Mouse (Mus musculus): ENCODE results near the gene Cstb. TPM values are rescaled to one million over a fixed set of nuclear protein-coding genes. Genes with fewer than 3 reads are reported as not detected.

The Cstb gene
- polyA plus RNA-seq, 1 experiment from 2014 or later = 490 TPM

DNA sequence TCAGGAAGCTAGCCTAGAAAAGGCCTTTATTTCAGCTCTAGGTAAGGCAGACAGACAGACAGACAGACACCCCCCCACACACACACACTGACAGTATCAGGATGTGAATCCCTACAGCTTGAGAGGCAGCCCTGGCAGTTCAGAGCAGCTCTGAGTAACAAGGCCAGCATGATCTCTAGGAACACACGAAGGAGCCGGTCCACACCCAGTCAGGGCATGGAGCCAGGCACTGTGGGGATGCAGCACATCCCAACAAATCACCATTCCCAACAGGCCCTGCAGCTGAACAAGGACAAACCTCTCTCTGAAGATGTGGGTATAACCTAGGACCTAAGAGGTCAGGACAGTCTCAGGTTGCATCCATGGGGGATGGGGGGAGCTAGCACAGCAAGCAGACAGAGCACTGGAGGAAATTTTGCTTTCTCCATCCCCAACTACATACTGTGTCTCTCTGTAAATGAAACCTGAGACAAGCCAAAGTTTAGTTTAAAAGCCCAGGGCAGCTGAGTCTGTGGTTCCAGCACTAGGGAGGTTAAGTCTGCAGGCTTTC is 42.4 kb downstream of the Cstb start:
- Histone ChIP-seq H3K9ac (replicated peaks; ENCODE audit: low read depth) (no peak overlapping the region), H3K4me1 (ENCODE audit: insufficient read depth, low read depth, low read length) (peaks cover 5% of the 10 kb centered on the region; the same call in 1 of the 2 replicates), H3K27me3 (replicated peaks; ENCODE audit: insufficient read depth, low read length) (no peaks in the 10 kb centered on the region), H3K4me2 (replicated peaks; ENCODE audit: low read depth, low read length) (no peak overlapping the region), H3K36me3 (ENCODE audit: insufficient read depth, low read length) (no peaks in the 10 kb centered on the region), H3K4me3 (ENCODE audit: low read depth, low read length) (no peak overlapping the region), H3K27ac (ENCODE audit: low read length) (no peak overlapping the region), H3K9me3 (ENCODE audit: low read length) (no peaks in the 10 kb centered on the region)
- TF ChIP-seq EP300 (IDR thresholded peaks at IDR 0.05) (no peak), CTCF (IDR thresholded peaks at IDR 0.05) (no peak)
- ATAC-seq = no peak
- WGBS = 31% methylated on average over 2 of the region's 2 CpGs
- DNase-seq (ENCODE audit: low spot score) = no peak

DNA sequence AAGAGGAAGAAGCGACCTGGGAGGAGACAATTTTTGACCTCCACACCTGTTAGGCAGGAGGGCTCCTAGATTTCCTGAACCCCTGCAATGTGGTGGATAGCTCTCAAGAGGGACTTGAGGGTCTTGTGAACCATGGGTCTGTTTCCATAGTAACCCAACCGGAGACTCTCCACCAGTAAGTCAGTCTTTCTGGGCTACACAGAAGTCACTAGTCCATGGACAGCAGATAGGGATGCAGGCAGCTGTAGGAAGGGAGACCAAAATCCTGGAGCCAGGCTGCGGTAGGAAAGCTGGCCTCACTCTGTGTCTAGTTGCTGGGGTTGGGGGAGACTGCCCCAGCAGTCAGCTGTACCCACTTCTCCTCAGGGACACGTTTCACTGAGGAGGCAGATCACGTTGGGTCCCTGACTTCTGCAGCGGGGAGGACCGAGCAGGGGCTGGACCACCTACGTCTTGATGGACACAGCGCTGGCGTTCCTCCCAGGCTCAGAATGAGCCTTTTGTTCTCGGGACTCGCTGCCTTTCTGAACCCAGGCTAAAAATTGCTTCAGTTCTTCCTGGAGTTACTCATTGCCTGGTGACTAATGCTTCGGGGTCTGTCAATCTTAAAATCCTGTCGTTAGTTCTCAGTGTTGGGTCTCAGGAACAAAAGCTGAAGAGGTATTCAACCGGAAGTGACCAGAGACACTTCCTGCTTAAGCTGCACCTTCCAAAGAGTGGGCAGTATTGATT is 45.3 kb downstream of the Cstb start:
- Histone ChIP-seq H3K4me1 (ENCODE audit: insufficient read depth, low read depth, low read length) (no peaks in the 10 kb centered on the region), H3K9me3 (ENCODE audit: low read length) (no peaks in the 10 kb centered on the region), H3K9ac (replicated peaks; ENCODE audit: low read depth) (no peak overlapping the region), H3K4me2 (replicated peaks; ENCODE audit: low read depth, low read length) (peak overlapping the region; percentile 29; the same call in 1 of the 2 replicates), H3K27me3 (replicated peaks; ENCODE audit: insufficient read depth, low read length) (no peaks in the 10 kb centered on the region), H3K27ac (ENCODE audit: low read length) (no peak overlapping the region), H3K36me3 (ENCODE audit: insufficient read depth, low read length) (no peaks in the 10 kb centered on the region), H3K4me3 (ENCODE audit: low read depth, low read length) (no peak overlapping the region)
- no peak for TF ChIP-seq CTCF (IDR thresholded peaks at IDR 0.05)
- no peak for TF ChIP-seq EP300 (IDR thresholded peaks at IDR 0.05)
- 26% methylated on average over 15 of the region's 15 CpGs for WGBS
- ATAC-seq (peak; percentile 50), DNase-seq (ENCODE audit: low spot score) (peak; percentile 40)

DNA sequence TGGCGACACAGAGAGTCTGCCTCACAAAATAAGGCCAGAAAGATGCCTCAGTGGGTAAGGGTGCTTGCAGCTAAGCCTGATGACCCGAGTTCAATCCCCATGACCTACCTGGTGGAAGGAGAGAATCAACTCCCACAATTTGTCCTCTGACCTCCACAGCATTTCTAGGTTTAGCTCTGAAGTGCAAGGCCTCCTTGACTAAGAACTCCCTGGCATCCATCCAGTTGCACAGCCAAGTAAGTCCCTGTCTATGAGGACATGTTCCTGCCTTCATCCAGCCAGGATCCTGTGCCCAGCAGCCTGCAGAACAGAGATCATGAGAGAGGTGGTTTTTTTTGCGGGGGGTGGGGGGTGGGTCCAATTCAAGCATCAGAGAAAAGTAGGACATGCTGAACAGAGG is 46.6 kb downstream of the Cstb start:
- Histone ChIP-seq H3K9me3 (ENCODE audit: low read length) (no peaks in the 10 kb centered on the region), H3K4me1 (ENCODE audit: insufficient read depth, low read depth, low read length) (no peaks in the 10 kb centered on the region)
- 61% methylated on average over 3 of the region's 3 CpGs for WGBS

DNA sequence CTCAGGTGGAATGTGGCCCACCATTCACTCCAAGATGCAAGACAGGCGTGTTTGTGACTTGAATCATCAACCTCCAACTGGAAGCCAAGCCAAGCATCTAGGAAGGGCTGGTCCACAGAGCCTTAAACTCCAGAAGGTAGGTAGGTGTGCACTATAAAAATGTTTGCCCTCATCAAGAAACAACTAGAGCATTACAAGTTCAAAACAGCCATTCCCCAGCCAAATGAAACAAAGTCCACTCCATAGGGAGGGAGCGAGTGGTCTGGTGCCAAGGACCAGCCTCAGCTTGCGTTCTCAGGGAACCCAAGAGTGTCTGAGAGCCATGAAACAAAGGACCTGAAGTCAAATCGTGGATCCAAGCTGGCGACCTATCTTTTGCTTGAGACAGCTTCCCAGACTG is 48.0 kb downstream of the Cstb start:
- no peak overlapping the region for H3K4me2 ChIP-seq (replicated peaks; ENCODE audit: low read depth, low read length)
- no peak for TF ChIP-seq EP300 (IDR thresholded peaks at IDR 0.05)
- TF ChIP-seq CTCF (IDR thresholded peaks at IDR 0.05) = no peak
- no peak for DNase-seq (ENCODE audit: low spot score)
- H3K4me3 ChIP-seq (ENCODE audit: low read depth, low read length) = no peak overlapping the region
- ATAC-seq = no peak
- no peaks in the 10 kb centered on the region for H3K36me3 ChIP-seq (ENCODE audit: insufficient read depth, low read length)
- H3K4me1 ChIP-seq (ENCODE audit: insufficient read depth, low read depth, low read length) = no peaks in the 10 kb centered on the region
- no peaks in the 10 kb centered on the region for H3K27me3 ChIP-seq (replicated peaks; ENCODE audit: insufficient read depth, low read length)
- H3K9ac ChIP-seq (replicated peaks; ENCODE audit: low read depth) = no peak overlapping the region
- H3K9me3 ChIP-seq (ENCODE audit: low read length) = no peaks in the 10 kb centered on the region
- no peak overlapping the region for H3K27ac ChIP-seq (ENCODE audit: low read length)
- WGBS = 44% methylated on average over 5 of the region's 5 CpGs

More for the DNA sequence above, 46.6 kb downstream of the Cstb start:
- H3K27me3 ChIP-seq (replicated peaks; ENCODE audit: insufficient read depth, low read length) = no peaks in the 10 kb centered on the region
- TF ChIP-seq CTCF (IDR thresholded peaks at IDR 0.05) (no peak), EP300 (IDR thresholded peaks at IDR 0.05) (no peak)
- no peak overlapping the region for H3K4me2 ChIP-seq (replicated peaks; ENCODE audit: low read depth, low read length)
- ATAC-seq = no peak
- H3K9ac ChIP-seq (replicated peaks; ENCODE audit: low read depth) = no peak overlapping the region
- H3K27ac ChIP-seq (ENCODE audit: low read length) = no peak overlapping the region
- H3K4me3 ChIP-seq (ENCODE audit: low read depth, low read length) = no peak overlapping the region
- no peak for DNase-seq (ENCODE audit: low spot score)
- H3K36me3 ChIP-seq (ENCODE audit: insufficient read depth, low read length) = no peaks in the 10 kb centered on the region

DNA sequence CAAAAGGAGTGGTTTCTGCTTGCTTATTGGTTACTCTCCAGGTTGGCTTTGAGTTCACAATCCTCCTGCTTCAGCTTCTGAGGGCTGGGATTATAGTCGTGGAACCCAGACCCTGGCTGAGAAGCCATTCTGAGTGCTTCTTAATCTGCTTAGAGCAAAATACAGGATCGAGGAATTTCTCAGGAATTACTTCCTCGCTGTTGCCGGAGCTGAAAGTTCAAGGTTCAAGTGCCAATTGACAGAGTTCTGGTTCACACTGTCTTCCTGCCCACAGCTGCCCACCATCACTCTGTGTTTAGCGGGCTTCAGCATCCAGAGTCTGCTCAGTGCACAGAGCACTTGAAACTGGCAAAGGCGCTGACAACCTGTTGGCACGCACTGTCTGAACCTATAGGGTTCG is 49.3 kb downstream of the Cstb start:
- Histone ChIP-seq H3K27me3 (replicated peaks; ENCODE audit: insufficient read depth, low read length) (no peaks in the 10 kb centered on the region), H3K27ac (ENCODE audit: low read length) (no peak overlapping the region), H3K9me3 (ENCODE audit: low read length) (no peaks in the 10 kb centered on the region), H3K4me2 (replicated peaks; ENCODE audit: low read depth, low read length) (no peak overlapping the region), H3K9ac (replicated peaks; ENCODE audit: low read depth) (no peak overlapping the region), H3K4me3 (ENCODE audit: low read depth, low read length) (no peak overlapping the region), H3K36me3 (ENCODE audit: insufficient read depth, low read length) (no peaks in the 10 kb centered on the region), H3K4me1 (ENCODE audit: insufficient read depth, low read depth, low read length) (no peaks in the 10 kb centered on the region)
- ATAC-seq (no peak), DNase-seq (ENCODE audit: low spot score) (no peak)
- no peak for TF ChIP-seq CTCF (IDR thresholded peaks at IDR 0.05)
- no peak for TF ChIP-seq EP300 (IDR thresholded peaks at IDR 0.05)
- WGBS = 53% methylated on average over 8 of the region's 8 CpGs

DNA sequence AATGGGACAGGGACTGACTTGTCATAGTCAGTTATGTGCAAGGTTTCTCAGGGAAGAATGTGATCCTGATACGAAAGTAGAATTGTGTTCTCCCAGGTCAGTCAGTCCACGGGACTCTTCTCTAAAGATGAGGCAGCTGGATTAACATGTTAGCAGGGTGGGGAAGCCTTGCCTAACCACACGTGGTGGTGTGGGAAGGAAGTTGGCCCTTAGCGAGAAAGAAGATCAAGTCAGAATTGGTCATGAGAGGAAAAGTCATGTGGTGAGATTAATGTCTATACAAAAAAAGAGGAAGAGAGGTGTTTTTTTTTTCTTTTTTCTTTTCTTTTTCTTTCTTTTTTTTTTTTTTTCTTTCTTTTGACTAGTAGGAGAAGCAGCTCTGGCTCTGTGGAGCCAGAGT is 51.4 kb downstream of the Cstb start:
- Histone ChIP-seq H3K27ac (ENCODE audit: low read length) (no peak overlapping the region), H3K4me2 (replicated peaks; ENCODE audit: low read depth, low read length) (no peak overlapping the region), H3K27me3 (replicated peaks; ENCODE audit: insufficient read depth, low read length) (no peaks in the 10 kb centered on the region), H3K4me1 (ENCODE audit: insufficient read depth, low read depth, low read length) (no peaks in the 10 kb centered on the region), H3K9ac (replicated peaks; ENCODE audit: low read depth) (no peak overlapping the region), H3K4me3 (ENCODE audit: low read depth, low read length) (no peak overlapping the region), H3K36me3 (ENCODE audit: insufficient read depth, low read length) (no peaks in the 10 kb centered on the region), H3K9me3 (ENCODE audit: low read length) (no peaks in the 10 kb centered on the region)
- ATAC-seq (no peak), DNase-seq (ENCODE audit: low spot score) (no peak)
- WGBS = 61% methylated on average over 4 of the region's 4 CpGs
- TF ChIP-seq CTCF (IDR thresholded peaks at IDR 0.05) (no peak), EP300 (IDR thresholded peaks at IDR 0.05) (no peak)

Small RNA genes lying within 50 kb of the gene (microRNA-seq; reads per million reads assigned to microRNA genes)
- gene Mir6410 (not detected), gene Mir6907 (not detected), gene Mir6908 (not detected)

Other genes starting within 250 kb of the Cstb start
- gene Pwp2, start 240.5 kb upstream of the Cstb start, polyA plus RNA-seq (2015; fragmentation: Nextera tagmentation; extraction: Ambion mirVana) = 5.8 and 6.4 TPM in 2 replicates
- gene Trappc10, start 181.0 kb upstream of the Cstb start, polyA plus RNA-seq (2015; fragmentation: Nextera tagmentation; extraction: Ambion mirVana) = 19.2 and 19.9 TPM in 2 replicates
- 119 and 129 TPM in 2 replicates for gene Agpat3, start 73.2 kb upstream of the Cstb start, polyA plus RNA-seq (2015; fragmentation: Nextera tagmentation; extraction: Ambion mirVana)
- 171 and 175 TPM in 2 replicates for gene Rrp1, start 12.6 kb upstream of the Cstb start, polyA plus RNA-seq (2015; fragmentation: Nextera tagmentation; extraction: Ambion mirVana)
- 4.7 and 4.9 TPM in 2 replicates for gene Pdxk, start 39.3 kb downstream of the Cstb start, polyA plus RNA-seq (2015; fragmentation: Nextera tagmentation; extraction: Ambion mirVana)
- gene Olfr1358, start 91.8 kb downstream of the Cstb start, polyA plus RNA-seq (2015; fragmentation: Nextera tagmentation; extraction: Ambion mirVana) = not detected in 2 replicates
- 38.1 and 45.0 TPM in 2 replicates for gene Ilvbl, start 148.7 kb downstream of the Cstb start, polyA plus RNA-seq (2015; fragmentation: Nextera tagmentation; extraction: Ambion mirVana)
- gene Syde1, start 166.3 kb downstream of the Cstb start, polyA plus RNA-seq (2015; fragmentation: Nextera tagmentation; extraction: Ambion mirVana) = 16.1 and 17.4 TPM in 2 replicates
- gene Olfr1357, start 192.4 kb downstream of the Cstb start, polyA plus RNA-seq (2015; fragmentation: Nextera tagmentation; extraction: Ambion mirVana) = not detected in 2 replicates

Measured in lung, postnatal 0 days (tissue).